1 mouse cellular context compared by ENCODE assay signal in the genomic region with DNA sequence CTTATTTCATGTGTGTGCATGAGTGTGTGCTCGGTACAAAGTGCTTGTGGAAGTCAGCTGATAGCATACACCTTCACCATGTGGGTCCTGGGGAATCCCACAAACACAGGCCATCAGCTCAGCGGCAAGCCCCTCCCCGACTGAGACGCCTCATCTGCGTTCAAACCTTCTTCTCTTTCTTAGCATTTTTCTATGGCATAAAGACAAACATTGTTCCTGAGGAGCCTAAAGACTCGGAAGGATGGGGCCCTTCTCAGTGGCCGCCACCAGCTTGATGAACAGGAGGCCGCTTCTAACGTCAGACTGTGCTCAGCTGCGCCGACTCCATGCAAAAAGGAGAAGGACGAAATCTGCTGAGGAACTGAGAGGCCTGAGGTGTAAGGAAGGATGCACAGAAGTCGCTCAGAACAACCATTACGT.
TF ChIP-seq lines count a peak whose summit lies in the region.

No protein-coding gene starts in this region.

TF ChIP-seq in ES-E14, 5 proteins besides CTCF, POLR2A, EP300 and RAD21:
- TF ChIP-seq CHD2 (IDR thresholded peaks at IDR 0.05; ENCODE audit: low read depth, low read length) (no peak), ZNF384 (IDR thresholded peaks at IDR 0.05; ENCODE audit: low read depth, low read length) (no peak), MAFK (IDR thresholded peaks at IDR 0.05; ENCODE audit: insufficient read depth, low read depth, low read length) (no peak), ZC3H11A (IDR thresholded peaks at IDR 0.05; ENCODE audit: borderline replicate concordance, low read depth, low read length) (no peak), HCFC1 (IDR thresholded peaks at IDR 0.05; ENCODE audit: borderline replicate concordance, insufficient read depth, low read length) (no peak)
